Mouse (Mus musculus): Measurements from ENCODE around the gene Vmn1r42.
"Not testable (repeated sequence)": the region's sequence is repeated elsewhere in the genome, so short reads cannot be mapped to it uniquely, and the experiment has no call there.

Gene Vmn1r42

GRCm38 (mm10) chr6:89876313-89876712 is at the start of gene Vmn1r42, which contains the start of gene Vmn1r43:
Gene Vmn1r42 (minus strand): TSS chr6:89876413.
Gene Vmn1r43 (minus strand): TSS chr6:89876413.
- not testable (repeated sequence) for DNase-seq

GRCm38 (mm10) chr6:89883812-89884211 is 7.6 kb upstream of the Vmn1r42 start:
- no peak for DNase-seq

GRCm38 (mm10) chr6:89883360-89883759 is 7.1 kb upstream of the Vmn1r42 start, which contains the start of gene Vmn1r44:
Gene Vmn1r44 (plus strand): TSS chr6:89883660.
- DNase-seq = no peak

- DNase-seq = no peak
These were observed 4.7 kb upstream of the Vmn1r42 start for GRCm38 (mm10) chr6:89880867-89881266.

GRCm38 (mm10) chr6:89876963-89877362 is 750 bp upstream of the Vmn1r42 start:
- no peak for DNase-seq

- DNase-seq = no peak
These were observed 8.2 kb downstream of the Vmn1r42 start for GRCm38 (mm10) chr6:89867976-89868375.

- DNase-seq = no peak
These were observed 8.9 kb downstream of the Vmn1r42 start for GRCm38 (mm10) chr6:89867276-89867675.

- DNase-seq = no peak
These were observed 12.4 kb downstream of the Vmn1r42 start for GRCm38 (mm10) chr6:89863792-89864191.

- no peak for DNase-seq
These were observed 16.4 kb downstream of the Vmn1r42 start for GRCm38 (mm10) chr6:89859839-89860238.

- no peak for DNase-seq
These were observed 18.7 kb downstream of the Vmn1r42 start for GRCm38 (mm10) chr6:89857552-89857951.

All from heart, adult 11 months (tissue).